Mouse (Mus musculus): Measurements from ENCODE around the gene Tmem151a.

GRCm38 (mm10) chr19:5129770-5130169, 44.4 kb upstream of the Tmem151a start:
- TF ChIP-seq CTCF (IDR thresholded peaks at IDR 0.05; ENCODE audit: insufficient read depth, low read depth, low read length), result no peak
- TF ChIP-seq POLR2A (IDR thresholded peaks at IDR 0.05; ENCODE audit: insufficient read depth, low read depth, low read length), result no peak
